Mouse (Mus musculus) heart, adult 2 months (tissue): ENCODE measurements around the gene Slc39a11.

Source experiments
- CTCF ChIP-seq: fragments of 200-600 bp; IDR thresholded peaks from 2 replicates; pipeline ENCODE4 v1.8.1; 2022; ENCODE audit warnings: antibody characterized with exemption, mild to moderate bottlenecking, moderate library complexity
- EP300 ChIP-seq: fragments of 200-500 bp; IDR thresholded peaks from 2 replicates; pipeline ENCODE4 v1.6.1; 2011; ENCODE audit warnings: low read depth, low read length, control low read depth; ENCODE audit not compliant: insufficient read depth
- POLR2A ChIP-seq: fragments of 200-500 bp; IDR thresholded peaks from 2 replicates; pipeline ENCODE4 v1.6.1; 2011; ENCODE audit warnings: mild to moderate bottlenecking, low read depth, low read length, control low read depth; ENCODE audit not compliant: insufficient read depth

DNA sequence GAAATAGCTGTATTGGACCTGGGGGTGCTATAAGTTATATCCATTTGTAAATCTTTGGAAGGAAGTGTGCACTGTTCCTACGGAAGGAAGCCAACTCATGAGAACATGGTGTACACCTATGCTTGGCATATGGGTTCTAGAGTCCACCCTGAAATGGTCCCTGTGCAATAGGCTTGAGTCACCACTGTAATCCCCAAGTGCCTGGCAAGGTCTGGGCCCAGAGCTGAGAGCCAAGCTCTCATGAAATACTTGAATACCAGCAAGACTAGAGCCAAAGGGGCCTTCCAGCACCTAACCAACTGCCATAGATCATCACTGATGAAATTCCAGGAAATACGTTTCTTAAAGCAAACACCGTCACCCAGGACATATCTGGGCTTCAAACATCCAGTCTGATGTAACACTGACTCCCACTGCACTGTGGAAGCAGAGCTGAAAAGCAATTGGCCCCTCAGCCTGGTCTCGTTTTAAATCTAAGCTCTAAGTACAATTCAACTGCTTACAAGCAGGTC is 111.4 kb downstream of the Slc39a11 start:
- TF ChIP-seq POLR2A (no peak), CTCF (no peak), EP300 (no peak)
